Mouse (Mus musculus) embryonic facial prominence, embryonic 11.5 days (tissue): ENCODE data around the gene Tlr13. TPM values are rescaled to one million over a fixed set of nuclear protein-coding genes. Genes with fewer than 3 reads are reported as not detected.
A peak's percentile ranks its signal among the peaks of the same experiment; 100 is the strongest.
"Not testable (repeated sequence)": the region's sequence is repeated elsewhere in the genome, so short reads cannot be mapped to it uniquely, and the experiment has no call there.

Experiments used
- ATAC-seq: fragments of 200-750 bp; cut with Nextera tagmentation; replicated peaks from 2 replicates; pipeline ENCODE4 v1.8.0; 2017; ENCODE audit warnings: low read depth; ENCODE audit not compliant: insufficient number of reproducible peaks, low FRiP score, low TSS enrichment
- DNase-seq: peaks from one replicate; pipeline ENCODE4 v3.0.0-alpha.2; 2015; ENCODE audit warnings: low spot score
- H3K27ac ChIP-seq: fragments of 300-500 bp; sonication (generic); replicated peaks from 2 replicates; pipeline ENCODE4 v1.5.1; 2014; ENCODE audit warnings: mild to moderate bottlenecking, low read depth, low read length, control low read depth
- H3K27me3 ChIP-seq: fragments of 300-500 bp; sonication (generic); 2 replicates; pipeline ENCODE4 v1.6.1; 2014; ENCODE audit warnings: mild to moderate bottlenecking, low read length, moderate library complexity, mixed read lengths; ENCODE audit not compliant: control insufficient read depth, insufficient read depth
- H3K36me3 ChIP-seq: fragments of 300-500 bp; sonication (generic); replicated peaks from 2 replicates; pipeline ENCODE4 v1.6.1; 2014; ENCODE audit warnings: low read depth, mild to moderate bottlenecking, low read length, moderate library complexity, mixed read lengths; ENCODE audit not compliant: control insufficient read depth, insufficient read depth
- H3K4me1 ChIP-seq: fragments of 300-500 bp; sonication (generic); 2 replicates; pipeline ENCODE4 v1.6.1; 2014; ENCODE audit warnings: low read length, mixed read lengths; ENCODE audit not compliant: control insufficient read depth, insufficient read depth
- H3K4me2 ChIP-seq: fragments of 300-500 bp; sonication (generic); 2 replicates; pipeline ENCODE4 v1.6.1; 2014; ENCODE audit warnings: low read depth, mild to moderate bottlenecking, control low read depth, low read length, moderate library complexity
- H3K4me3 ChIP-seq: fragments of 300-500 bp; sonication (generic); 2 replicates; pipeline ENCODE4 v1.5.1; 2014; ENCODE audit warnings: low read depth, low read length, control low read depth
- H3K9ac ChIP-seq: fragments of 300-500 bp; sonication (generic); replicated peaks from 2 replicates; pipeline ENCODE4 v1.6.1; 2014; ENCODE audit warnings: mild to moderate bottlenecking, control low read depth, low read length
- H3K9me3 ChIP-seq: fragments of 300-500 bp; sonication (generic); replicated peaks from 2 replicates; pipeline ENCODE4 v1.6.1; 2016; ENCODE audit warnings: mild to moderate bottlenecking, low read length, inconsistent platforms, mixed read lengths; ENCODE audit not compliant: control insufficient read depth
- WGBS: fragments of 180-500 bp; shearing (Covaris S2); extraction: QIAGEN DNeasy Blood & Tissue Kit; methylation state at CpG from one replicate; pipeline ENCODE4 v1.1.7; 2014; 5-methylcytosine and 5-hydroxymethylcytosine counted together
- polyA plus RNA-seq: library from polyadenylated mRNA; unstranded; fragments of >200 nt; fragmentation: Nextera tagmentation; extraction: Ambion mirVana; gene quantifications from 2 replicates; pipeline ENCODE4 v1.2.1, GENCODE M21; 2014

Tlr13 gene
- polyA plus RNA-seq, 1 experiment from 2014 or later, result 0.36 TPM

GRCm38 (mm10) chrX:106187737-106188136 lies 44.7 kb downstream of the Tlr13 start:
- Histone ChIP-seq H3K9me3 (no peaks in the 10 kb centered on the region), H3K4me1 (no peaks in the 10 kb centered on the region), H3K36me3 (no peaks in the 10 kb centered on the region), H3K4me3 (peak overlapping the region; percentile 50), H3K4me2 (peak overlapping the region; percentile 61), H3K27ac (no peak overlapping the region), H3K27me3 (no peaks in the 10 kb centered on the region), H3K9ac (peak overlapping the region; percentile 65)
- WGBS, result 18% methylated on average over 12 of the region's 12 CpGs
- ATAC-seq (no peak), DNase-seq (peak; percentile 16)

GRCm38 (mm10) chrX:106189356-106189755 lies 46.4 kb downstream of the Tlr13 start:
- Histone ChIP-seq H3K36me3 (no peaks in the 10 kb centered on the region), H3K4me1 (no peaks in the 10 kb centered on the region), H3K9ac (no peak overlapping the region), H3K27ac (no peak overlapping the region), H3K27me3 (no peaks in the 10 kb centered on the region), H3K9me3 (no peaks in the 10 kb centered on the region), H3K4me2 (peak overlapping the region; percentile 61; the same call in 1 of the 2 replicates), H3K4me3 (peak overlapping the region; percentile 50; the same call in 1 of the 2 replicates)
- ATAC-seq (no peak), DNase-seq (no peak)
- 56% methylated on average over 5 of the region's 5 CpGs for WGBS

- no peak overlapping the region for H3K9ac ChIP-seq
- no peak overlapping the region for H3K4me3 ChIP-seq
- no peak overlapping the region for H3K4me2 ChIP-seq
- H3K4me1 ChIP-seq, result no peaks in the 10 kb centered on the region
- H3K36me3 ChIP-seq, result no peaks in the 10 kb centered on the region
- no peaks in the 10 kb centered on the region for H3K27me3 ChIP-seq
- H3K27ac ChIP-seq, result no peak overlapping the region
- DNase-seq, result no peak
- no peak for ATAC-seq
- 35% methylated on average over 4 of the region's 4 CpGs for WGBS
- no peaks in the 10 kb centered on the region for H3K9me3 ChIP-seq
Observed at GRCm38 (mm10) chrX:106190091-106190490, 47.1 kb downstream of the Tlr13 start.

GRCm38 (mm10) chrX:106194361-106194760 lies 51.4 kb downstream of the Tlr13 start:
- H3K36me3 ChIP-seq, H3K4me3 ChIP-seq, H3K4me1 ChIP-seq, H3K27me3 ChIP-seq, H3K4me2 ChIP-seq, H3K9me3 ChIP-seq, H3K27ac ChIP-seq, ATAC-seq, H3K9ac ChIP-seq, DNase-seq: not testable (repeated sequence)
- WGBS, result 86% methylated on average over 5 of the region's 6 CpGs

- DNase-seq (no peak), ATAC-seq (no peak)
- 72% methylated on average over 5 of the region's 5 CpGs for WGBS
- H3K4me2 ChIP-seq, result no peak overlapping the region
- no peaks in the 10 kb centered on the region for H3K9me3 ChIP-seq
- no peak overlapping the region for H3K27ac ChIP-seq
- H3K4me3 ChIP-seq, result no peak overlapping the region
- no peaks in the 10 kb centered on the region for H3K27me3 ChIP-seq
- H3K4me1 ChIP-seq, result no peaks in the 10 kb centered on the region
- H3K36me3 ChIP-seq, result no peaks in the 10 kb centered on the region; the same call in 1 of the 2 replicates
- no peak overlapping the region for H3K9ac ChIP-seq
Observed at GRCm38 (mm10) chrX:106197308-106197707, 54.3 kb downstream of the Tlr13 start.

GRCm38 (mm10) chrX:106198904-106199303 lies 55.9 kb downstream of the Tlr13 start:
- Histone ChIP-seq H3K4me3 (no peak overlapping the region), H3K9me3 (no peaks in the 10 kb centered on the region), H3K36me3 (no peaks in the 10 kb centered on the region; the same call in 1 of the 2 replicates), H3K27ac (no peak overlapping the region), H3K4me1 (no peaks in the 10 kb centered on the region), H3K27me3 (no peaks in the 10 kb centered on the region), H3K4me2 (no peak overlapping the region), H3K9ac (no peak overlapping the region)
- 82% methylated on average over 5 of the region's 5 CpGs for WGBS
- ATAC-seq (no peak), DNase-seq (no peak)

- ATAC-seq, result no peak
- WGBS, result 80% methylated on average over 2 of the region's 2 CpGs
- Histone ChIP-seq H3K4me2 (no peak overlapping the region), H3K4me3 (no peak overlapping the region), H3K27me3 (no peaks in the 10 kb centered on the region), H3K9me3 (no peaks in the 10 kb centered on the region), H3K4me1 (no peaks in the 10 kb centered on the region), H3K9ac (no peak overlapping the region), H3K27ac (no peak overlapping the region), H3K36me3 (no peaks in the 10 kb centered on the region)
- no peak for DNase-seq
Observed at GRCm38 (mm10) chrX:106209100-106209499, 66.1 kb downstream of the Tlr13 start.
